In genomic region chr17:80205657-80206056, GRCm38 (mm10) we compare ENCODE assay signal across 7 mouse cellular contexts. TPM values are rescaled to one million over a fixed set of nuclear protein-coding genes. Genes with fewer than 3 reads are reported as not detected.
DNase-seq lines count a peak whose midpoint lies in the region; ATAC-seq and TF ChIP-seq lines count a peak whose summit lies in the region.

No protein-coding gene starts in this region.

- ATAC-seq in embryonic facial prominence, embryonic 15.5 days (ENCODE audit: insufficient number of reproducible peaks, low FRiP score, low TSS enrichment, low read depth), result no peak
- no peak for ATAC-seq in intestine, postnatal 0 days
- no peak for ATAC-seq in neural tube, embryonic 15.5 days (ENCODE audit: low FRiP score)
- ATAC-seq in activated CD4-positive, CD25-positive, alpha-beta regulatory T cell, adult 4 months, result no peak

- TF ChIP-seq POLR2A in lung, adult 2 months (IDR thresholded peaks at IDR 0.05; ENCODE audit: borderline replicate concordance, extremely low read depth, low read depth, low read length), result no peak

- peak overlapping the region; percentile 98 for H3K4me3 ChIP-seq in lung, adult 2 months (replicated peaks; ENCODE audit: extremely low read depth, low read depth, low read length)
- H3K4me3 ChIP-seq in embryonic facial prominence, embryonic 15.5 days (replicated peaks), result peak overlapping the region; percentile 96
- H3K4me3 ChIP-seq in intestine, postnatal 0 days (ENCODE audit: low read depth, low read length), result peak overlapping the region; percentile 98
- H3K4me3 ChIP-seq in neural tube, embryonic 15.5 days (replicated peaks), result peak overlapping the region; percentile 93

- H3K9me3 ChIP-seq in embryonic facial prominence, embryonic 15.5 days (replicated peaks), result no peaks in the 10 kb centered on the region
- H3K9me3 ChIP-seq in intestine, postnatal 0 days (ENCODE audit: control insufficient read depth), result no peaks in the 10 kb centered on the region
- H3K9me3 ChIP-seq in neural tube, embryonic 15.5 days (replicated peaks), result no peaks in the 10 kb centered on the region

- H3K4me2 ChIP-seq in embryonic facial prominence, embryonic 15.5 days (replicated peaks), result peak overlapping the region; percentile 72
- H3K4me2 ChIP-seq in intestine, postnatal 0 days (replicated peaks; ENCODE audit: low read depth), result peak overlapping the region; percentile 90
- H3K4me2 ChIP-seq in neural tube, embryonic 15.5 days, result peak overlapping the region; percentile 89

- no peak for DNase-seq in lung, adult 2 months
- no peak for DNase-seq in lung, postnatal 10 days
- DNase-seq in embryo, embryonic 10 days (ENCODE audit: low spot score), result no peak

- 9% methylated on average over 5 of the region's 5 CpGs for WGBS in lung, adult 2 months
- WGBS in embryonic facial prominence, embryonic 15.5 days, result 13% methylated on average over 5 of the region's 5 CpGs
- 8% methylated on average over 5 of the region's 5 CpGs for WGBS in intestine, postnatal 0 days
- 38% methylated on average over 5 of the region's 5 CpGs for WGBS in neural tube, embryonic 15.5 days

- no peak for TF ChIP-seq CTCF in lung, adult 2 months (IDR thresholded peaks at IDR 0.05; ENCODE audit: insufficient read depth, low read length)
- no peak for TF ChIP-seq CTCF in intestine, postnatal 0 days (IDR thresholded peaks at IDR 0.05; ENCODE audit: low read depth)

- H3K36me3 ChIP-seq in embryonic facial prominence, embryonic 15.5 days, result peaks cover 26% of the 10 kb centered on the region
- H3K36me3 ChIP-seq in intestine, postnatal 0 days (ENCODE audit: control insufficient read depth, insufficient read depth), result peaks cover 26% of the 10 kb centered on the region
- peaks cover 30% of the 10 kb centered on the region for H3K36me3 ChIP-seq in neural tube, embryonic 15.5 days

- H3K4me1 ChIP-seq in lung, adult 2 months (ENCODE audit: control insufficient read depth, insufficient read depth, low read length), result peaks cover 9% of the 10 kb centered on the region
- peaks cover 14% of the 10 kb centered on the region for H3K4me1 ChIP-seq in embryonic facial prominence, embryonic 15.5 days
- H3K4me1 ChIP-seq in intestine, postnatal 0 days (replicated peaks; ENCODE audit: control insufficient read depth, insufficient read depth, low read length), result no peaks in the 10 kb centered on the region; the same call in 1 of the 2 replicates
- peaks cover 18% of the 10 kb centered on the region for H3K4me1 ChIP-seq in neural tube, embryonic 15.5 days

- no peaks in the 10 kb centered on the region for H3K27me3 ChIP-seq in embryonic facial prominence, embryonic 15.5 days
- H3K27me3 ChIP-seq in intestine, postnatal 0 days (replicated peaks; ENCODE audit: control insufficient read depth, insufficient read depth, low read length), result no peaks in the 10 kb centered on the region
- H3K27me3 ChIP-seq in neural tube, embryonic 15.5 days (replicated peaks), result no peaks in the 10 kb centered on the region

- no peak overlapping the region; the same call in 1 of the 2 replicates for H3K27ac ChIP-seq in embryonic facial prominence, embryonic 15.5 days (replicated peaks)
- no peak overlapping the region; the same call in 1 of the 2 replicates for H3K27ac ChIP-seq in intestine, postnatal 0 days (ENCODE audit: low read depth, low read length)
- 0 out of 2 replicates have a peak overlapping the region, but pooled peaks have one; percentile 100 for H3K27ac ChIP-seq in neural tube, embryonic 15.5 days (replicated peaks)

- peak overlapping the region; percentile 98 for H3K9ac ChIP-seq in embryonic facial prominence, embryonic 15.5 days
- H3K9ac ChIP-seq in intestine, postnatal 0 days (ENCODE audit: low read depth, low read length), result peak overlapping the region; percentile 89
- peak overlapping the region; percentile 99 for H3K9ac ChIP-seq in neural tube, embryonic 15.5 days (replicated peaks)

RNA-seq across cellular contexts. Expression of gene Srsf7, which starts 1.4 kb away (rescaled TPM):
- 31.5 and 46.7 TPM in 2 replicates for polyA plus RNA-seq in lung, adult 2 months (2012; rRNA removed)
- polyA plus RNA-seq in embryonic facial prominence, embryonic 15.5 days (2015; fragmentation: Nextera tagmentation; extraction: Ambion mirVana), result 476 and 487 TPM in 2 replicates
- polyA plus RNA-seq in intestine, postnatal 0 days (2015; fragmentation: Nextera tagmentation; extraction: Ambion mirVana), result 169 and 174 TPM in 2 replicates
- 356 and 410 TPM in 2 replicates for polyA plus RNA-seq in neural tube, embryonic 15.5 days (2015; fragmentation: Nextera tagmentation; extraction: Ambion mirVana)
- polyA plus RNA-seq in activated CD4-positive, CD25-positive, alpha-beta regulatory T cell, adult 4 months (2017; shearing (Covaris generic)), result 100 to 1,000 TPM; 467 to 529 TPM

RNA-seq across cellular contexts. Expression of gene Ttc39d, which starts 1.6 kb away (rescaled TPM):
- 0.06 TPM in 1 of 2 replicates, not detected in the other for polyA plus RNA-seq in lung, adult 2 months (2012; rRNA removed)
- polyA plus RNA-seq in embryonic facial prominence, embryonic 15.5 days (2015; fragmentation: Nextera tagmentation; extraction: Ambion mirVana), result 0.34 and 0.52 TPM in 2 replicates
- polyA plus RNA-seq in intestine, postnatal 0 days (2015; fragmentation: Nextera tagmentation; extraction: Ambion mirVana), result 0.07 TPM in 1 of 2 replicates, not detected in the other
- 0.10 TPM in 1 of 2 replicates, not detected in the other for polyA plus RNA-seq in neural tube, embryonic 15.5 days (2015; fragmentation: Nextera tagmentation; extraction: Ambion mirVana)
- polyA plus RNA-seq in activated CD4-positive, CD25-positive, alpha-beta regulatory T cell, adult 4 months (2017; shearing (Covaris generic)), result not detected

RNA-seq across cellular contexts. Expression of gene Gemin6, which starts 18.6 kb away (rescaled TPM):
- polyA plus RNA-seq in lung, adult 2 months (2012; rRNA removed), result 0.79 and 1.6 TPM in 2 replicates
- 33.4 and 36.1 TPM in 2 replicates for polyA plus RNA-seq in embryonic facial prominence, embryonic 15.5 days (2015; fragmentation: Nextera tagmentation; extraction: Ambion mirVana)
- polyA plus RNA-seq in intestine, postnatal 0 days (2015; fragmentation: Nextera tagmentation; extraction: Ambion mirVana), result 15.0 and 15.9 TPM in 2 replicates
- polyA plus RNA-seq in neural tube, embryonic 15.5 days (2015; fragmentation: Nextera tagmentation; extraction: Ambion mirVana), result 18.8 and 23.9 TPM in 2 replicates
- 10 to 100 TPM; 14.7 to 14.9 TPM for polyA plus RNA-seq in activated CD4-positive, CD25-positive, alpha-beta regulatory T cell, adult 4 months (2017; shearing (Covaris generic))
